Mouse (Mus musculus): ENCODE data around the gene Itpr2. TPM values are rescaled to one million over a fixed set of nuclear protein-coding genes. Genes with fewer than 3 reads are reported as not detected.

Itpr2 gene
- polyA plus RNA-seq, 1 experiment from 2014 or later: 31.2 TPM

DNA sequence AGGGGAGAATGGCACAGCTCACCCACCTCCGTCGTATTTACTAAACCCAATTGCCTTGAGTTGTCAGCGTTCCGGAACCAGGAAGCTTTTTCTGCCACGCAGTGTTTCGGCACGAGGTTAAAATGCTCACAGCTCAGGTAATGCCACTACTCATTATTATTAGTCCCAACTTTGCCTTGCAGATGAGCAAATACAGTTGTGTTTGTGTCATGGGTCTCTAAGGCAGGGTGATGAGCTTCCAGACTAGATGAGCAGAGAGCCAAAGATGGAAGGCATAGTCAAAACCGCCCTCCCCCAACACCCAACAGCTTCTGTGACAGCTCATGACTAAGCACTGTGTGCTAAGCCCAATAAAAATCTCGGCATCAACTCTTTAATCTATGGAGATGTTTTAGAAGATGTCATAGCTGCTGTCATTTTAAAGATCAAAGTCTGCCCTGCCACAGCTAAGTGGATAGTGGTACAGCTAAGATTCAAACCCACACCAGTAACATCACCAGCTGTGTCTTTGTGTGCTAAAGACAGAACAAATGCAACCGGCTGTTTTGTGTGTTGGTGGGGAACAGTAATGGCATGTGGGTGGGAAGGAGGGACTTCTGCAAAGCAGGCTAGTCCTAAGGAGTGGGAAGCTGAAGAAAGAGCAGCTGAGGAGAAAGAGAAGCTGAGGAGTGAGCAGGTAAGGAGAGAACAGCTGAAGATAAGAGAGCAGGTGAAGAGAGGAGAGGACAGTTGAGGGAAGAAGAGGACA, 62.8 kb downstream of the Itpr2 start:
- H3K4me2 ChIP-seq: no peak overlapping the region
- H3K27me3 ChIP-seq (replicated peaks): no peaks in the 10 kb centered on the region
- no peaks in the 10 kb centered on the region for H3K4me1 ChIP-seq
- no peaks in the 10 kb centered on the region for H3K9me3 ChIP-seq
- H3K36me3 ChIP-seq: no peaks in the 10 kb centered on the region
- ATAC-seq (ENCODE audit: extremely low read depth, insufficient number of reproducible peaks, low FRiP score, low TSS enrichment): no peak
- no peak overlapping the region for H3K27ac ChIP-seq (replicated peaks)
- H3K9ac ChIP-seq: no peak overlapping the region
- H3K4me3 ChIP-seq: no peak overlapping the region
- 76% methylated on average over 10 of the region's 10 CpGs for WGBS

DNA sequence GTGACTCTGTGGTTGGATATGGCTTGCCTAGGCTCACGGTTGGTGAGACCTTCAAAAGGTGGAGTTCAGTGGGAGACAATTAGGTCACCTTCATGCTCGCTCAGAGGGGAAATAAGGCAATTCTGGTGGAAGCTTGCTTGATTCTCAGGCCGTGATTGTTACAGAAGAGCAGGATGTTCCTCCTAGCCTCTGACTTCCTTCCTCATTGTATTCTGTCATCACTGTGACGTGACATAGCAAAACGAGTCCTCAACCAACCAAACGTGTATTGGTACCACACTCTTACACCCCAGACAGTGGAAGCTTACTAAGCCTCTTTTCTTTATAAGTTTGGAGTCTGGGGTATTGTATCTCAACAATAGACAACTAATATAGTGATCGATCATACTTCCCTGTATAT, 64.0 kb downstream of the Itpr2 start:
- H3K36me3 ChIP-seq: no peaks in the 10 kb centered on the region
- no peak for ATAC-seq (ENCODE audit: extremely low read depth, insufficient number of reproducible peaks, low FRiP score, low TSS enrichment)
- H3K4me1 ChIP-seq: peaks cover 2% of the 10 kb centered on the region; the same call in 1 of the 2 replicates
- H3K9ac ChIP-seq: no peak overlapping the region
- H3K27ac ChIP-seq (replicated peaks): no peak overlapping the region
- no peaks in the 10 kb centered on the region for H3K9me3 ChIP-seq
- no peaks in the 10 kb centered on the region for H3K27me3 ChIP-seq (replicated peaks)
- no peak overlapping the region for H3K4me3 ChIP-seq
- no peak overlapping the region for H3K4me2 ChIP-seq
- 54% methylated on average over 7 of the region's 7 CpGs for WGBS

DNA sequence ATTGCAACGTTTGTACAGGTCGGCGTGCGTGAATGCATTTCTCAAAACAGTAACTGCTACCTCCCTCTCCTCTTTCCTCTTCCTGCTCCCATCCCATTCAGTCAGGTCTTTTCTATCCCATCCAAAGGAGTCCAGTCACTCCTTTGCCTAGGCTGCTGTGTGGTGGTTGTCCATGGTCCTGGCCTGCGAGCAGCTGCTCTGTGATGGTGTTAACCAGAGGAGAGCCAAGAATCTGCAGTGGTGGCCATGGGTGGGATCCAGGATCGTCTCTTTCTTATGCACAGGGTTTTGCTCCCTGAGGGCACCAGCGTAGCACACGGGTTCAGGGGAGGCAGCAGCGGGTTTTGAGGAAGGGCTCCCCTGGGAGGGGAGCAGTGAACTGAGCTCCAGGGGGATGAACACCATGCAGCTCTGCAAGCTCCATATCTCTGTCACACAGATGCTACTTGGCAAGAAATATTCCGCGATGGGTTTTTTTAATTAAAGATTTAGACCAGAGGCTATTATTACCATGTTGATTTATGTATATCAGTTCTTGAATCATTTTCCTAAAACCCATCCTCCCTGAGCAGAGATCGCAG, 65.0 kb downstream of the Itpr2 start:
- no peak overlapping the region for H3K27ac ChIP-seq (replicated peaks)
- H3K4me3 ChIP-seq: no peak overlapping the region
- H3K9ac ChIP-seq: no peak overlapping the region
- 55% methylated on average over 12 of the region's 12 CpGs for WGBS
- peaks cover 4% of the 10 kb centered on the region; the same call in 1 of the 2 replicates for H3K4me1 ChIP-seq
- no peaks in the 10 kb centered on the region for H3K27me3 ChIP-seq (replicated peaks)
- no peaks in the 10 kb centered on the region for H3K9me3 ChIP-seq
- ATAC-seq (ENCODE audit: extremely low read depth, insufficient number of reproducible peaks, low FRiP score, low TSS enrichment): no peak
- H3K4me2 ChIP-seq: no peak overlapping the region
- H3K36me3 ChIP-seq: no peaks in the 10 kb centered on the region

DNA sequence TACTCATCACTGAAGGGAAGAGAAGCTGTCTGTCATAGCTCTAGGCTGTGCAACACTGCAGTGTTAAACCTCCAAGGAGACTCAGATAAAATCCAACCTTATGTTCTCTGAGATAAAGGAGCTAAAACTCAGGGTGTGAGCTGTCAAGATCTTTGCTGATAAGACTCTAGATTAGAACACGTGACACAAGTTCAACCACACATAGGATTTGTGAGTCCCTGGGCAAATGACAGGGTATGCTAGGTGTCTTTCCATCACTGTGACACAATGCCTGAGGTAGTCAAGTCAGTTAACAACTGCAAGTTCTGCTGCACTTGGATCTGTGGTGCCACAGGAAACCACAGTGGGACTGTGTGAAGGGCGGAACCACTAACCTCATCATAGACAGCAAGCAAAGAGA, 67.8 kb downstream of the Itpr2 start:
- no peaks in the 10 kb centered on the region for H3K9me3 ChIP-seq
- H3K9ac ChIP-seq: no peak overlapping the region
- no peak for ATAC-seq (ENCODE audit: extremely low read depth, insufficient number of reproducible peaks, low FRiP score, low TSS enrichment)
- no peaks in the 10 kb centered on the region for H3K27me3 ChIP-seq (replicated peaks)
- H3K4me3 ChIP-seq: no peak overlapping the region
- H3K27ac ChIP-seq (replicated peaks): no peak overlapping the region
- WGBS: 68% methylated on average over 2 of the region's 2 CpGs
- H3K4me2 ChIP-seq: no peak overlapping the region
- H3K36me3 ChIP-seq: no peaks in the 10 kb centered on the region
- H3K4me1 ChIP-seq: peaks cover 7% of the 10 kb centered on the region; the same call in 1 of the 2 replicates

DNA sequence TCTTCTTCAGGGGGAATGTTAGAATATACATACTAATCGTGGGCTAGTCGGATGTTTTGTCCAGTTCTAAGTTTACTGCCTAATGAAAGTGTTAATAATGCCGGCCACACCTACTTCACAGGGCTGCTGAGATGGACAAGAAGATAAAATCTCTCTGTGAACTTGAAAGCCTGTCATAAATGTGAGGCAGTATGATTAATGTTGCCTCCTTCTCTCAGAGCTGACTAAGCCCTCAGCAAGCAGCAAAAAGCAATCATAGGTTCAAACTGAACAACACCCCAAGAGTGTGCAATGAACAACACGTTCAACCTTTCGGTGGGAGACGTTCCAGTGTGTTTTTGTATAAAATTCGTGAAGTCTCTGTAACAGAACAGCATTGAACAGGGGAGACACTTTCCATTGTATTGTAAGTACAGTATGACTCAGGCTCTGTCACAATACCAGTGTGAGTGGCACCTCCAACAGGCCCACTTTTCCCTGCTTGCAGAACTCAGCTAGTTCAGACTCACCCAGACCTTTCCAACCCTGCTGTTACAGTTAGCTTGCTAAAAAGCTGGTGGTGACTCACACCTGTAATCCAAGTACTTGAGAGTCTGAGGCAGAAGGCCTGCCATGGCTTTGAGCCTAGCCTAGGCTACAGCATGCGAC, 69.7 kb downstream of the Itpr2 start:
- no peaks in the 10 kb centered on the region for H3K9me3 ChIP-seq
- WGBS: 69% methylated on average over 8 of the region's 8 CpGs
- no peak overlapping the region for H3K4me2 ChIP-seq
- no peak overlapping the region for H3K27ac ChIP-seq (replicated peaks)
- H3K4me1 ChIP-seq: peaks cover 8% of the 10 kb centered on the region
- no peaks in the 10 kb centered on the region for H3K36me3 ChIP-seq
- no peaks in the 10 kb centered on the region for H3K27me3 ChIP-seq (replicated peaks)
- no peak overlapping the region for H3K9ac ChIP-seq
- H3K4me3 ChIP-seq: no peak overlapping the region
- ATAC-seq (ENCODE audit: extremely low read depth, insufficient number of reproducible peaks, low FRiP score, low TSS enrichment): no peak

DNA sequence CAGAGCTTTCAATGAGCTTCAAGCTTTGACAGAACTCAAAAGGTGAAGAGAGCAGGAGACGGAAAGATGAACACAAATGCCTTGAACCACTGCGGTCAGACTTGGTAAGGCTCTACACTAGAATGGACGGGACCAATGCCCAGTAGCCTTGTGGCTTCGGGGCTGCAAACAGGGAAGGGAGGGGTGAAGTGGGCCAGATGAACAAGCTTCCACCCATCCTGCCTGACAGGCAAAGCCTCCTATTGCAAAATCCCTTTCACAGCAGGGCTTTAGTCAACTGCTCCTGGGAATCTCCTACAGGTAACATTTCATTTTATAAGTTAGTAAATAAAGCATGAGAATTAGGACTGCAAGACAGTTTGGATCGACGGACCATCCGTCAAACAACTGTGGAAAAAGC, 70.2 kb downstream of the Itpr2 start:
- Histone ChIP-seq H3K4me3 (no peak overlapping the region), H3K27ac (replicated peaks) (no peak overlapping the region), H3K36me3 (no peaks in the 10 kb centered on the region), H3K4me2 (no peak overlapping the region), H3K9me3 (no peaks in the 10 kb centered on the region), H3K9ac (no peak overlapping the region), H3K4me1 (peaks cover 10% of the 10 kb centered on the region), H3K27me3 (replicated peaks) (no peaks in the 10 kb centered on the region)
- no peak for ATAC-seq (ENCODE audit: extremely low read depth, insufficient number of reproducible peaks, low FRiP score, low TSS enrichment)
- WGBS: 86% methylated on average over 7 of the region's 7 CpGs

DNA sequence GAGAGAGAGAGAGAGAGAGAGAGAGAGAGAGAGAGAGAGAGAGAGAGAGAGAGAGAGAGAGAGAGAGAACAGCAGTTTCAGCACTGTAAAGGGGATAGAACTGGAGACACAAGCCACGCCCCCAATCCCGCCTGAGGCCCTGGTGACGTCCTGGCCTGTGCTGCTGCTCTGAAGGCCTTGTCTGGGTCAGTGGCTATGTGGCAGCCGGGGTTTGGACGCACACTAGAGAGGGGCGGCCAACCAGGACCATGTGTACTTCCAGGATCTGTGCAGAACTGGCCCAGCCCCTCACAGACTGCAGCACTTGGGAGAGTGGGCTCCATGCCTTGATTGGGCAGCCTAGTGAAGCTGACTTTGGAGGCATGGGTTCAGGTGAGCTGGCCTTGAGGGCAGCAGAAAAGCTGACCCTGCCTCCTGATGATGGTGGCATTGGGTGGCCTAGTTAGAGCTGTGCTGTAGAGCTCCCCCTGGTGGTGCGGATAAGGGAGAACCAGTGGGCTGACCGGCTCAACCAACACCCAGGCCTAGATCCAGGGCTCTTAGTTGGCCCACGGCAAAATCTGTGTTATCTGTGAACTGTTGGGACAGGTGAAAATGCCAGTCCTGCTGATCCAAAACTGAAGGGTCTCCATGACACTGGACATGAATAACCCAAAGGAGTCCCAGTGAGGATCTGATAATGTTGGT, 72.2 kb downstream of the Itpr2 start:
- Histone ChIP-seq H3K4me1 (peaks cover 10% of the 10 kb centered on the region), H3K9me3 (no peaks in the 10 kb centered on the region), H3K36me3 (peaks cover 6% of the 10 kb centered on the region; the same call in 1 of the 2 replicates), H3K27me3 (replicated peaks) (no peaks in the 10 kb centered on the region), H3K4me3 (no peak overlapping the region), H3K27ac (replicated peaks) (no peak overlapping the region; the same call in 1 of the 2 replicates), H3K4me2 (no peak overlapping the region), H3K9ac (no peak overlapping the region)
- no peak for ATAC-seq (ENCODE audit: extremely low read depth, insufficient number of reproducible peaks, low FRiP score, low TSS enrichment)
- 46% methylated on average over 9 of the region's 9 CpGs for WGBS

DNA sequence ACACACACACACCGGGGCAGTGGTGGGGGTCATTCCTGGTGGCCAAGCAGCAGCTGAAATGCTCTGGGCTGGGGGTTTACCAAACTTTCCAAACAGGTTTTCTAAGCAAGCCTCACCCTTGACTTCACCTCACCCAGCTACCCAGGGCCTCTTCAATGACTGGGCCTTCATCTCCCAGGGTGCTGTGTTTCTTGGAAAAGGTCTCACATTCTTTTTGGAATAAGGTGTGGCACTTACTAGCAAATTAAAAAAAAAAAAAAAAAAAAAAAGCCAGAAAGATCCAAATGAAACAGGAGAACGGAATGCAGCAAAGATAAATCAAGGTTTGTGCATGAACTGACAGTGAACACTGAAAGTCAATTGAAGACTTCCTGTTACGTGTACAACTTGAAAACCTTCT, 77.2 kb downstream of the Itpr2 start:
- H3K4me1 ChIP-seq: peaks cover 16% of the 10 kb centered on the region
- H3K4me2 ChIP-seq: no peak overlapping the region
- no peaks in the 10 kb centered on the region for H3K9me3 ChIP-seq
- WGBS: 83% methylated on average over 3 of the region's 3 CpGs
- no peaks in the 10 kb centered on the region for H3K27me3 ChIP-seq (replicated peaks)
- H3K36me3 ChIP-seq: peaks cover 39% of the 10 kb centered on the region
- H3K4me3 ChIP-seq: no peak overlapping the region
- ATAC-seq (ENCODE audit: extremely low read depth, insufficient number of reproducible peaks, low FRiP score, low TSS enrichment): no peak
- H3K27ac ChIP-seq (replicated peaks): no peak overlapping the region
- no peak overlapping the region for H3K9ac ChIP-seq

DNA sequence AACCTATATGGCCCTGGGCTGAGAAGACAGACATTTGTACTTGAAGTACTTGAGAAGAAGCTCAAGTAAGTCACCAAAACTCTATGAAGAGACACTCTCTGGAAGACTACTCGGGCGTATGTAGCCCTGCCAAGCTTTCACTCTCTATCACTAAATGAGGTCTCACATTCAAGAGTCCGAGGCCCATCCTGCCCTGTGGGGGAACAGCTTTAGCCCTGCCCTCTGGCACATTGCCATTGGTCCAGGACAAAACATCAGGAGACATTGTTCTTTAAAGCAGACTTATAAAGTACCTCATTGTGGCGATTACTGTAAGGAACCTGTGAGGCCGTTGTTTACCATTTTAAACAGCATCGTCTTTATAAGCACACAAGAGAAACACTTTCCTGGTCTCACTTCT, 77.7 kb downstream of the Itpr2 start:
- WGBS: 69% methylated on average over 6 of the region's 6 CpGs
- H3K4me2 ChIP-seq: no peak overlapping the region
- H3K27ac ChIP-seq (replicated peaks): no peak overlapping the region
- peaks cover 40% of the 10 kb centered on the region for H3K36me3 ChIP-seq
- H3K4me3 ChIP-seq: no peak overlapping the region
- ATAC-seq (ENCODE audit: extremely low read depth, insufficient number of reproducible peaks, low FRiP score, low TSS enrichment): no peak
- H3K9ac ChIP-seq: no peak overlapping the region
- no peaks in the 10 kb centered on the region for H3K27me3 ChIP-seq (replicated peaks)
- peaks cover 14% of the 10 kb centered on the region for H3K4me1 ChIP-seq
- no peaks in the 10 kb centered on the region for H3K9me3 ChIP-seq

DNA sequence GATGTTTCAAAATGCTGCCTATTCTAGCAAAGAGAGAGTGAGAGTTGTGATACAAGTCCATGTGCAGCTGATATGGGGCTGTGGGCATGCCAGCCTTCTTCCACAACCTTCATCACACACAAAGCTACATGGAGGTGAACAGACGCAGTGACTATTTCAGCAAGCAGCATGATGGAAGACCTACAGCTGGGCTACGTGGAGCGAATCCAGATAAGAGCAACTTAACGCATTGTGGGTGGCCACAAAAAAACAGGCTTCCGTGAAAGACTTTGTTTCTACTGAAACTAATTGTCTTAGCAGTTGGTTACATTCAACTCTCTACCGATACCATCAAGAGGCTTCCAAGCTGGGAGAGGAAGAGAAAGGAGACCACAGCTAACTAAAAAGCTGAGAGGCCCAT, 81.3 kb downstream of the Itpr2 start:
- Histone ChIP-seq H3K9me3 (no peaks in the 10 kb centered on the region), H3K4me1 (peaks cover 12% of the 10 kb centered on the region), H3K4me3 (no peak overlapping the region), H3K27ac (replicated peaks) (no peak overlapping the region), H3K27me3 (replicated peaks) (no peaks in the 10 kb centered on the region), H3K9ac (no peak overlapping the region), H3K36me3 (peaks cover 63% of the 10 kb centered on the region), H3K4me2 (no peak overlapping the region)
- WGBS: 39% methylated on average over 6 of the region's 6 CpGs
- ATAC-seq (ENCODE audit: extremely low read depth, insufficient number of reproducible peaks, low FRiP score, low TSS enrichment): no peak

DNA sequence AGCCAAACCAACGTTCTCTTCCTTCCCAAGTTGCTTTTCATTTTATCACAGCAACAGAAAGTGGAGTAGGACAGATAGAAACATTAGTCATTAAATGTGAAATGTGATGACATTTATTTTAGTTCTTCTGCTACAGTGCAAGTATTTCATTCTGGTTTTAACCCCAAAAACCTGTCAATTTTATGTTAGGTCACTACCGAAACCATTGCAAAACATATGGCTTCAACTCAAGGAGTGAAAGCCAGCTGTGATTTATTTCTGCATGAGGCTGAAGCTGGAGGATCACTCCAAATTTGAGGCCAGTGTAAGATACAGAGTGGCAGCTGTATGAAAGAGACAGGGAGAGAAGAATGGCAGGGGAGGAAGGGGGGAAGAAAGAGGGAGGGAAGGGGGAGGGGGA, 85.6 kb downstream of the Itpr2 start:
- no peak for ATAC-seq (ENCODE audit: extremely low read depth, insufficient number of reproducible peaks, low FRiP score, low TSS enrichment)
- Histone ChIP-seq H3K27ac (replicated peaks) (no peak overlapping the region), H3K36me3 (peaks cover 51% of the 10 kb centered on the region), H3K4me3 (no peak overlapping the region), H3K9me3 (no peaks in the 10 kb centered on the region), H3K9ac (no peak overlapping the region), H3K27me3 (replicated peaks) (no peaks in the 10 kb centered on the region), H3K4me1 (peaks cover 17% of the 10 kb centered on the region), H3K4me2 (no peak overlapping the region)
- 68% methylated on average over 2 of the region's 2 CpGs for WGBS
